Mouse (Mus musculus): ENCODE data around the gene Spen.

Gene Spen

DNA sequence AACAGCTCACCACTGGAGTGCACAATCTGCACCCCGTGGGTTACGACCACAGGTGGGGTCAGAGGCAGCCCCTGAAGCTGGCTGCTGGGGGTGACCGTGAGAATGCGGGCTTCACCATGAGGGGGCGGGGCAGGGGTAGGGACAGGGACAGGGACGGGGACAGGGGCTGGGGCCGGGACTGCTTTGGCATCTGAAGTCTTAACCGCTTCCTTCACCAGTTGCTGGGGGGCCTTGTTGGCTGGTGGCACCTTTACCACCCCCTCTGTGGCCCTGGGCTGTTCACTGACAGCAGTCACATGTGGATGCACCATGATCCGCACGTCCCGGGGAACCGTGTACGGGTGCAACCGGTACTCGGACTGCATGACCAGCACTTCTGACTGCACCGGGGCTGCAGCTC is 66.9 kb downstream of the Spen start:
- DNase-seq: no peak

- no peak for DNase-seq
Observed at GRCm38 (mm10) chr4:141469343-141469742, 69.1 kb downstream of the Spen start.

DNA sequence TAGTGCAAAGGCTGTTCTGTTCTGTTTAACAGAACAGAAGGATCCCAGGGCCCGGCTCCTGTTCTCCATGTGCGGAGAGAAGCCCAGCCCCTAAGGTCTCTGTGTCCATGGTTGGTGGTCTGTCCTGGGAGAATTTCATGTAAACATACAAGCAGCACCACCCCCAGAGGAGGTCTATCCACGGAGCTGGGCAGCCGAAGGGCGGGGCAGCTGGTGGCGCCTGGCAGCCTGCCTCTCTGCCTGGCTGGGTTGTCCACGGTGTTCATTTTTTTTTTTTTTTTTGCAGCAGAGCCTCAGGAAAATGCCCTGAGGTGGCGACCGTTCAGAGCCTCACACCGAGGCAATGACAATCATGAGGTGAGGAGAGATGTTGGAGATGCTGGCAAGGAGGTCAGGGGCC is 69.8 kb downstream of the Spen start:
- DNase-seq: no peak

DNA sequence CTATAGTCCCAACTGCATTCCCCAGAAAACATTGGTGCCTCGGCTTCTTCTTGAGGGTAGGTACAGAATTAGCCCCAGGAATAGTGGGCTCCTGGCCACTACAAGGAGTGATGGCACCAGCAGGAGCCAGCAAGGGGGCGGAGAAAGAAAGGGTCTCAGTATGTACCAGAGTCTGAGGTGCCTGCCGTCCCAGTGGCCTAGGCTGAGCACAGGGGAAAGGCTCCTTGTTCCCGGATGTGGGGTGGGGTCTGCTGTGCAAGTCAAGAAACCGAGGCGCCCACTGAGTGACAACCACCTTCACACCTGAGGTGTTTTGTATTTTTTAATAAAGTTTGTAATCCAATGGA is 70.8 kb downstream of the Spen start:
- no peak for DNase-seq

DNA sequence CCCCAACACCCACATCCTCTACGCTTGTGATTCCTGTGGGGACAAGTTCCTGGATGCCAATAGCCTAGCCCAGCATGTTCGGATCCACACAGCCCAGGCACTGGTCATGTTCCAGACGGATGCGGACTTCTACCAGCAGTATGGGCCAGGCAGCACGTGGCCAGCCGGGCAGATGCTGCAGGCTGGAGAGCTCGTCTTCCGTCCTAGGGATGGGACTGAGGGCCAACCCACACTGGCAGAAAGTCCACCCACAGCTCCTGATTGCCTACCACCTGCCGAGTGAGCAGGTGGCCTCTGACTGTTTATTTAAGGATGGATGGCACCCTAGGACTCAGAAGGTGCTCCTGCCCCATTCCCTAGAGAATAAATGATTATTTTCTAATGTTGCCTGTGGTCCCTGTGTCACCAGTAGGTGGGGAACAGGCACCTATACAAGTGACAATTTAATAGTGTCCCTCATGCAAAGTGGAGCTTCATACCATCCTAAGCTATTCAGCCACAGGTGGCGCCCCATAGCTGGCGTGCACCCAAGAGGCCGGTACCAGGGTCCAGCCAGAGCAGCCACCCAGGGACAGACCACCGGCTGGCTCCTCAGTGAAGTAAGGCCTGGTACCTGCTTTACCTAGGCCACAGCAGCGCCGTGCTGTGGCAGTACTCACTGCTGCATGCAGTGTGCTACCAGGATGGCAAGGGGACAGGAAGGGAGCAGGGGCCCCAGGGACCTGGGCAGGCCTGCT is 71.4 kb downstream of the Spen start:
- DNase-seq: no peak

GRCm38 (mm10) chr4:141466289-141466795 is 72.1 kb downstream of the Spen start:
- no peak for DNase-seq

DNA sequence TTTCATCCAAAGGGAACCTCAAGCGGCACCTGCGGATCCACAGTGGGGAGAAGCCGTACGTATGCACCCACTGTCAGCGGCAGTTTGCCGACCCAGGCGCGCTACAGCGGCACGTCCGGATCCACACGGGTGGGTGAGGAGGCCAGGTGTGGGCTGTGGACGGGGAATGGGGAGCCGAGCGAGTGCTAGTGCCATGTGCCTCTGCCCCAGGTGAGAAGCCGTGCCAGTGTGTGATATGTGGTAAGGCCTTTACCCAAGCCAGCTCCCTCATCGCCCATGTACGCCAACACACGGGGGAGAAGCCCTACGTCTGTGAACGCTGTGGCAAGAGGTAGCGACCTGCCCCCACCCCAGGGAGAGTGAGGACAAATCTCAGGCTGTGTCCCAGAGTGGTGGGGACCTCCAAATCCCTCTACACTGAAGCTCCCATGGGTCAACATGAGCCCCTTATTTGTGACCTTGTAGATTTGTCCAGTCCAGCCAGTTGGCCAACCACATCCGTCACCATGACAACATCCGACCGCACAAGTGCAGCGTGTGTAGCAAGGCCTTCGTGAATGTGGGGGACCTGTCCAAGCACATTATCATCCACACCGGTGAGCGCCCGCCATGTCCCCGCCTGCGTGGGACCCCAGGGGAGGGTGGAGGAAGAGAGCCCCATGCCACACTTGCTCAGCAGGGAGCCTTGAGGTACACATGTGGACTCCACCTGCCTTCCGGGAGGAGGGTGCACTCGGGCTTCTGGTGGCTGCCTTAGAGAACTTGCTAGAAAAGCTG is 72.7 kb downstream of the Spen start:
- DNase-seq: no peak

DNA sequence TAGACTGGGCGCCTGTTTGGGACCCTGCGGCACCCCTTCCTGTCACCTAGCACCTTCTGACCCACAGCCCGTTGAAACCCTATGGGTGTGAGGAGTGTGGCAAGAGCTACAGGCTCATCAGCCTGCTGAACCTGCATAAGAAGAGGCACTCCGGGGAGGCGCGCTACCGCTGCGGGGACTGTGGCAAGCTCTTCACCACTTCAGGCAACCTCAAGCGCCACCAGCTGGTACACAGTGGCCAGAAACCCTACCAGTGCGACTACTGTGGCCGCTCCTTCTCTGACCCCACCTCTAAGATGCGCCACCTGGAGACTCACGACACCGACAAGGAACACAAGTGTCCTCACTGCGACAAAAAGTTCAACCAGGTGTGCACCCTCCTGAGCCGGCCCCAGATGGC is 73.7 kb downstream of the Spen start:
- DNase-seq: no peak

DNA sequence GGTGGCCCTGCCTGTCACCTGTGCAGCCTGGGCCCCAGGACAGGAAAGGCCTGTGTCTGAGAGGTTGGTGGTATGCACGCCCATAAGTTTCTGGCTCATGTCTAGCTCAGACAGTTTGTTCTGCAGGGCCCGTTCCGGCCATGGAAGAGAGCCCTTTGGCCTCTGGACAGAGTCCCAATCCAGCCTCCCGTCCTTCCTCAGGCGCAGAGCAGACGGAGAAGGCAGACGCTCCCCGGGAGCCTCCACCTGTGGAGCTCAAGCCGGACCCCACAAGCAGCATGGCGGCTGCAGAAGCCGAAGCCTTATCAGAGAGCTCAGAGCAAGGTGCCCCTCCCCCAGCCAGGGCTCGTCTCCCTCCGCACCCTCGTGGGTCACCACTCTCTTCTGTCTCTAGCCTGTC is 74.9 kb downstream of the Spen start:
- no peak for DNase-seq

DNA sequence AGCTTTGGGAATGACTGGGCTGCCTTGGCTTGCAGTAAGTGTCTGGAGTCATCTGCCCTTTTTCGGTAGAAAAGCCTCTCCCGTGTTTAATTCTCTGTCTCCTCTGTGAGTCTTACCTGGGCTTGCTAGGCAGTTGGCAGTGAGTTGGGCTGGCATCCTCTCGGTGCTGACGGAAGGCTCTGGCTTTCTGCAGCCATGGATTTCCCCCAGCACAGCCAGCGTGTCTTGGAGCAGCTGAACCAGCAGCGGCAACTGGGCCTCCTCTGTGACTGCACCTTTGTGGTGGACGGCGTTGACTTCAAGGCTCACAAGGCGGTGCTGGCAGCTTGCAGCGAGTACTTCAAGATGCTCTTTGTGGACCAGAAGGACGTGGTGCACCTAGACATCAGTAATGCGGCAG is 76.8 kb downstream of the Spen start:
- no peak for DNase-seq

DNA sequence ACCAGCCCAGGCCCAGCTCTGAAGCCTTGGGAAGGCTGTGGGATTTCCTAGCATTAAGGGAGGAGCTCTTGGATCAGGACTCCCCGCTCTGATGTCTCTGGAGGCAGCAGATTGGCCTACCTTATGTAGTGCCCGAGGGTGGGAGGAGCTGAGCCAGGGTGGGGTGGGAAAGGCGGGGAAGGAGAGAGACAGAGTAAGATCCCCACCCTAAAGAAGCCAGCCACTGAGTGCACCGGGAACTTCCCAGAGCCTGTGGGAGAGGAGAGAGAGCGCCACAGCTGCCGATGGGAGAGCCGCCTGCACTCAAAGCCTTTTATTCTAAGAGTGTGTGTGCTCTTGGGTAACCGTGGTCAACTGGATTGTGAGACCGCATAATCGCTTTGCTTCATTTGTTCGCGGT is 77.3 kb downstream of the Spen start:
- no peak for DNase-seq

GRCm38 (mm10) chr4:141460481-141460880 is 77.9 kb downstream of the Spen start:
- no peak for DNase-seq

DNA sequence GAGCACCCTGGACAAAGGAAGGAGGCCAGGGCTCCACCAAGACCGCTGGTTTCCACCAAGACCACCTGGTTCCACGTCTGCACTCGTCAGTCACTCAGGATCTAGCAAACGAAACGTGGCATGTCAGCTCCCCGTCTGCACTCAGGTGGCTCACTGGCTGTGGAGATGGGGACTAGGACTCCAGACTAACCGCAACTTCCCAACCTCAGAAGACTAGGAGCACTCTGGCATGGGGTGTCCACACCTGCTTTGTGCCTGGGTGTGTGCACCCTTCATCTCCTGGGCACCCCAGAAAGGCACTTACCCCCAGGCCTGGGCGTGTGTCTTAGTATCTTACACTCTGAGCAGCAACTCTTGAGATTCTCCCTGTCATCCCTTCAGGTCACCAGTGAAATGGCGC is 78.6 kb downstream of the Spen start:
- DNase-seq: no peak

- no peak for DNase-seq
Observed at GRCm38 (mm10) chr4:141458888-141459287, 79.5 kb downstream of the Spen start.

GRCm38 (mm10) chr4:141458236-141458635 is 80.2 kb downstream of the Spen start:
- DNase-seq: no peak

DNA sequence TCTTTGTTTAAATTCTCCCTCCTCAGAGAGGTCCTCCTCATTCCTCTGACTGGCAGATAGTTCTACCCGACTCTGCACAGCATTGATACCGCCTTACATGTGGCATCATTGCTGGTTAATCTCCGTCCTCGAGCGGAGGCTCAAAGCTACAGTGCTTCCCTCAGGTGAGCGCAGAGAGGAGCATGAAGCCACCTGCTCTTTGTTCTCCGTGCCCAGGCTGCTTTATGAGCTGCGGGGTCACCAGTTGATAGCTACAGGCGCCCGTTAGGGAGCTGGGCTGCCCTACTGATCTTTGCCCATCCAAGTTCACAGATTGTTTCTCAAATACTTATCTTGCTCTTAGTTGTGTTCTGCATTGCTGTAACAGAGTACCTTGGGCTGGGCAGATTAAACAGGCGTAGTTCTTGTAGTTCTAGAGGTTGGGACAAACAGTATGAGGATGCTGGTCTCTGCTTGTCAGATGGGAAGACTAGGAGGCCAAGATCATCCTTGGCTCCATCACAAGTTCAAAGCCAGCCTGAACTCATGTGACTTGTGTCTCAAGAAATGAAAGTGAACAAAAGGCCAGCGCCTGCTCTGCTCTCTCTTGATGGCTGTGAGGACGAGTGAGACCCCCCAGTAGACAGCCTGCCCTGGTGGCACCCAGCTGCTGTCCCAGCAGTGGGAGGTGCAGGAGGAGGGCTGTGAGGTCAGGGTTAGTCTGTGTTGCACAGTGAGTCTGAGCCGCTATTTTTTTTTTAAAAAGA is 82.0 kb downstream of the Spen start:
- DNase-seq: no peak

DNA sequence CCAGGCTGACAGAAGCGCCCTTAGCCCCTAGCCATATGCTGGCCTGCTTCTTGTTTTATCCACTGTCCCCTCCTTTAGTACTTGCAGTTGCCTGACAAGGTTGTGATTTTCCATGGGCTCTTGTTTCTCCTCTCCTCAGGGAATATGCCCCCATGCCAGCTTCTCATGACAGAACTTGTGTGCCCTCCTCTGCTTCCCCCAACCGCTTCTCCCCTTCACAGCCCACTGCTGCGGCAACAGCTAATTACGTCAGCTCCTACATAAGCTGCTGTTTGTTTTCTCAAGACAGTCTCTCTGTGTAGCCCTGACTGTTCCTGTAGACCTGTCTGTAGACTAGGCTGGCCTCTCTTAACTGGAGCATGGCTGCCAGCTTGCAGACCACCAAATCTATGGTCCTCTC is 82.9 kb downstream of the Spen start:
- DNase-seq: no peak

GRCm38 (mm10) chr4:141454581-141455350 is 83.6 kb downstream of the Spen start:
- DNase-seq: peak in 1 of 2 experiments; percentile 46

- DNase-seq: no peak
Observed at GRCm38 (mm10) chr4:141451916-141452450, 86.4 kb downstream of the Spen start.

DNA sequence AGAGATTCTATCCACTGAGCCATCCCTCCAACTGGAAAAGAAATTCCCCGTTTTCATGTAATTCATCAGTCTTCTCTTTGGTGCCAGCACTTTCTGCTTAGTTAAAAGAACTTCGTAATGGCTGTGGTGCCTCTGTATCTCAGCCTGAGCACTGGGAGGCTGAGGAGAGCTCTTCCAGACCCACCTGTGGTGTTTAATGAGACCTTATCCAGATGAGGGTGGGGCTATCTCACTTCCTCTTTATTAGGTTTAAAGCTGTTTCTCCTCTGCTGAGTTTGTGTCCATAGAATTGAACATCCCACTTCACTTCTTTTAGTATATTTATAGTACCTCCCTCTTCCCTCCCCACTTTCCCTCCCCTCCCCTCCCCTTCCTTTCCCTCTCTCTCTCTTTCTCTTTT is 87.1 kb downstream of the Spen start:
- DNase-seq: no peak

DNA sequence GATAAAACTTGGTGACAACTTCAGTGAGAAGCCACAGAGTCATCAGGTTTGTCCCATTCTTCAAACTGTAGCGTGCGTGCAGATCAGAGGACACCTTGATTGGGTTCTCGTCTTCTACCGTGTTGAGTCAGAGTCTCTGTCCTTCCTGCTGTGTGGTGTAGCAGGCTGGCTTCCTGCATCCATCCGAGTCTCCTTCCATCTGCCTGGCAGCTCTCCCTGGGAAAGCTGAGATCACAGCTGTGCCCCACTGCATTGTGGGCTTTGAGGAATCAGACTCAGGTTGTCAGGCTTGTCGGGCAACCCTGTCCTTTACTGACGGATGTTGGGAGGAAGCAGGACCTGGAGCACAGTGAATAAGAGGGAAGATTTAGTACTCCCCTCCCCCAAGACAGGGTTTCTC is 92.2 kb downstream of the Spen start:
- DNase-seq: no peak

- DNase-seq: no peak
Observed at GRCm38 (mm10) chr4:141445328-141445720, 93.1 kb downstream of the Spen start.

Data from thymus, postnatal 36 days (tissue).